Comparison of ENCODE assay signal across 9 mouse cellular contexts in genomic region chr7:141481498-141482401, GRCm38 (mm10). TPM values are rescaled to one million over a fixed set of nuclear protein-coding genes. Genes with fewer than 3 reads are reported as not detected.
A peak's percentile ranks its signal among the peaks of the same experiment; 100 is the strongest.
DNase-seq lines count a peak whose midpoint lies in the region; ATAC-seq lines count a peak whose summit lies in the region.
"Had no signal": no experiment of that assay in that cellular context is flagged by ENCODE, and none has a peak within 500 bp of the region (broad histone marks: within the 10 kb centered on the region; RNA-seq: fewer than 3 reads in every experiment).

No protein-coding gene starts in this region.

- peak overlapping the region; percentile 99 for H3K4me2 ChIP-seq in embryonic facial prominence, embryonic 13.5 days
- H3K4me2 ChIP-seq in limb, embryonic 12.5 days: peak overlapping the region; percentile 96
- H3K4me2 ChIP-seq in midbrain, embryonic 12.5 days (replicated peaks): peak overlapping the region; percentile 92

- peak overlapping the region; percentile 70 for H3K9ac ChIP-seq in embryonic facial prominence, embryonic 13.5 days
- H3K9ac ChIP-seq in limb, embryonic 12.5 days (replicated peaks): peak overlapping the region; percentile 60
- H3K9ac ChIP-seq in midbrain, embryonic 12.5 days (replicated peaks): peak overlapping the region; percentile 64

- H3K36me3 ChIP-seq in embryonic facial prominence, embryonic 13.5 days: no peaks in the 10 kb centered on the region
- H3K36me3 ChIP-seq in hindbrain, embryonic 10.5 days: no peaks in the 10 kb centered on the region
- no peaks in the 10 kb centered on the region for H3K36me3 ChIP-seq in limb, embryonic 12.5 days
- no peaks in the 10 kb centered on the region for H3K36me3 ChIP-seq in midbrain, embryonic 12.5 days

- under 1% methylated on average over 81 of the region's 81 CpGs for WGBS in embryonic facial prominence, embryonic 13.5 days
- under 1% methylated on average over 80 of the region's 81 CpGs for WGBS in hindbrain, embryonic 10.5 days
- 1% methylated on average over 79 of the region's 81 CpGs for WGBS in limb, embryonic 12.5 days
- under 1% methylated on average over 81 of the region's 81 CpGs for WGBS in midbrain, embryonic 12.5 days

- no peak overlapping the region for H3K27ac ChIP-seq in embryonic facial prominence, embryonic 13.5 days
- peak overlapping the region; percentile 65 for H3K27ac ChIP-seq in hindbrain, embryonic 10.5 days
- H3K27ac ChIP-seq in limb, embryonic 12.5 days: no peak overlapping the region
- H3K27ac ChIP-seq in midbrain, embryonic 12.5 days (replicated peaks): 0 out of 2 replicates have a peak overlapping the region, but pooled peaks have one; percentile 30

- intact Hi-C loops in heart, postnatal 25 days (cut with DNase I): loop anchor here (1.0 to 5.0 kb wide), 3 partner anchors 45 to 185 kb away; no protein-coding TSS in a partner anchor

- H3K4me3 ChIP-seq in embryonic facial prominence, embryonic 13.5 days: peak overlapping the region; percentile 59
- H3K4me3 ChIP-seq in hindbrain, embryonic 10.5 days: peak overlapping the region; percentile 76
- H3K4me3 ChIP-seq in limb, embryonic 12.5 days (replicated peaks): peak overlapping the region; percentile 61
- H3K4me3 ChIP-seq in midbrain, embryonic 12.5 days: peak overlapping the region; percentile 68

- ATAC-seq in embryonic facial prominence, embryonic 13.5 days (ENCODE audit: insufficient number of reproducible peaks, insufficient read depth, low FRiP score, low TSS enrichment, low read depth): no peak
- 0 out of 2 replicates have a peak, but pooled peaks have one; percentile 4 for ATAC-seq in limb, embryonic 12.5 days (ENCODE audit: insufficient number of reproducible peaks, insufficient read depth, low FRiP score, low TSS enrichment, low read depth)
- ATAC-seq in midbrain, embryonic 12.5 days (ENCODE audit: low FRiP score, low read depth): peak; percentile 66

- peaks cover 40% of the 10 kb centered on the region for H3K27me3 ChIP-seq in embryonic facial prominence, embryonic 13.5 days
- peaks cover 45% of the 10 kb centered on the region for H3K27me3 ChIP-seq in hindbrain, embryonic 10.5 days (ENCODE audit: insufficient read depth, poor library complexity, severe bottlenecking)
- peaks cover 42% of the 10 kb centered on the region for H3K27me3 ChIP-seq in limb, embryonic 12.5 days
- H3K27me3 ChIP-seq in midbrain, embryonic 12.5 days: peaks cover 65% of the 10 kb centered on the region

- peak; percentile 95 for DNase-seq in heart, adult 11 months
- DNase-seq in heart, postnatal 25 days (ENCODE audit: low spot score): no peak
- DNase-seq in adrenal gland, adult 2 months: peak; percentile 65
- peak; percentile 78 for DNase-seq in hindbrain, embryonic 10.5 days (ENCODE audit: low spot score)
- DNase-seq in testis, postnatal 10 days (ENCODE audit: low spot score): peak; percentile 74

- peaks cover 39% of the 10 kb centered on the region for H3K4me1 ChIP-seq in embryonic facial prominence, embryonic 13.5 days
- H3K4me1 ChIP-seq in hindbrain, embryonic 10.5 days (replicated peaks): peaks cover 56% of the 10 kb centered on the region
- H3K4me1 ChIP-seq in limb, embryonic 12.5 days (replicated peaks): peaks cover 41% of the 10 kb centered on the region
- peaks cover 25% of the 10 kb centered on the region for H3K4me1 ChIP-seq in midbrain, embryonic 12.5 days

- no peaks in the 10 kb centered on the region for H3K9me3 ChIP-seq in embryonic facial prominence, embryonic 13.5 days
- H3K9me3 ChIP-seq in hindbrain, embryonic 10.5 days: no peaks in the 10 kb centered on the region
- no peaks in the 10 kb centered on the region for H3K9me3 ChIP-seq in limb, embryonic 12.5 days
- no peaks in the 10 kb centered on the region for H3K9me3 ChIP-seq in midbrain, embryonic 12.5 days

RNA-seq across cellular contexts. Expression of gene Tspan4, which starts 6.7 kb away (rescaled TPM):
- total RNA-seq in heart, postnatal 25 days (2021): 10 to 100 TPM; 17.5 to 39.0 TPM
- total RNA-seq in adrenal gland, adult 2 months (2021): 100 to 1,000 TPM in 1 of 2 experiments, 10 to 100 TPM in 1; 47.8 to 125 TPM
- 227 and 256 TPM in 2 replicates for polyA plus RNA-seq in adrenal gland, adult 2 months (2012; rRNA removed)
- polyA plus RNA-seq in embryonic facial prominence, embryonic 13.5 days (2015; fragmentation: Nextera tagmentation; extraction: Ambion mirVana): 46.4 and 55.6 TPM in 2 replicates
- polyA plus RNA-seq in hindbrain, embryonic 10.5 days (2016; fragmentation: Nextera tagmentation; extraction: Ambion mirVana): 36.3 and 38.6 TPM in 2 replicates
- polyA plus RNA-seq in limb, embryonic 12.5 days (2016; fragmentation: Nextera tagmentation; extraction: Ambion mirVana): 24.8 and 33.0 TPM in 2 replicates
- polyA plus RNA-seq in midbrain, embryonic 12.5 days (2016; fragmentation: Nextera tagmentation; extraction: Ambion mirVana): 25.3 and 32.6 TPM in 2 replicates

RNA-seq across cellular contexts. Expression of gene Polr2l, which starts 6.8 kb away (rescaled TPM):
- 10 to 100 TPM; 74.3 to 74.7 TPM for total RNA-seq in heart, postnatal 25 days (2021)
- total RNA-seq in adrenal gland, adult 2 months (2021): 100 to 1,000 TPM in 1 of 2 experiments, 10 to 100 TPM in 1; 84.4 to 140 TPM
- polyA plus RNA-seq in adrenal gland, adult 2 months (2012; rRNA removed): 68.5 and 71.0 TPM in 2 replicates
- 64.5 and 70.3 TPM in 2 replicates for polyA plus RNA-seq in embryonic facial prominence, embryonic 13.5 days (2015; fragmentation: Nextera tagmentation; extraction: Ambion mirVana)
- polyA plus RNA-seq in hindbrain, embryonic 10.5 days (2016; fragmentation: Nextera tagmentation; extraction: Ambion mirVana): 89.5 and 90.0 TPM in 2 replicates
- 65.7 and 67.3 TPM in 2 replicates for polyA plus RNA-seq in limb, embryonic 12.5 days (2016; fragmentation: Nextera tagmentation; extraction: Ambion mirVana)
- 73.8 and 75.0 TPM in 2 replicates for polyA plus RNA-seq in midbrain, embryonic 12.5 days (2016; fragmentation: Nextera tagmentation; extraction: Ambion mirVana)

RNA-seq across cellular contexts. Expression of gene Cd151, which starts 14.6 kb away (rescaled TPM):
- 100 to 1,000 TPM; 280 TPM for total RNA-seq in heart, postnatal 25 days (2021)
- total RNA-seq in adrenal gland, adult 2 months (2021): 100 to 1,000 TPM; 325 to 452 TPM
- polyA plus RNA-seq in adrenal gland, adult 2 months (2012; rRNA removed): 899 and 918 TPM in 2 replicates
- polyA plus RNA-seq in embryonic facial prominence, embryonic 13.5 days (2015; fragmentation: Nextera tagmentation; extraction: Ambion mirVana): 16.5 and 16.6 TPM in 2 replicates
- 26.0 and 29.7 TPM in 2 replicates for polyA plus RNA-seq in hindbrain, embryonic 10.5 days (2016; fragmentation: Nextera tagmentation; extraction: Ambion mirVana)
- 11.3 and 13.5 TPM in 2 replicates for polyA plus RNA-seq in limb, embryonic 12.5 days (2016; fragmentation: Nextera tagmentation; extraction: Ambion mirVana)
- 14.8 and 15.6 TPM in 2 replicates for polyA plus RNA-seq in midbrain, embryonic 12.5 days (2016; fragmentation: Nextera tagmentation; extraction: Ambion mirVana)

RNA-seq across cellular contexts. Expression of gene Cracr2b, which starts 20.9 kb away (rescaled TPM):
- 10 to 100 TPM; 19.7 to 23.1 TPM for total RNA-seq in heart, postnatal 25 days (2021)
- total RNA-seq in adrenal gland, adult 2 months (2021): 10 to 100 TPM; 10.3 to 12.4 TPM
- polyA plus RNA-seq in adrenal gland, adult 2 months (2012; rRNA removed): 42.0 and 54.5 TPM in 2 replicates
- polyA plus RNA-seq in embryonic facial prominence, embryonic 13.5 days (2015; fragmentation: Nextera tagmentation; extraction: Ambion mirVana): 11.5 and 12.7 TPM in 2 replicates
- 8.1 and 9.1 TPM in 2 replicates for polyA plus RNA-seq in hindbrain, embryonic 10.5 days (2016; fragmentation: Nextera tagmentation; extraction: Ambion mirVana)
- 7.7 and 9.8 TPM in 2 replicates for polyA plus RNA-seq in limb, embryonic 12.5 days (2016; fragmentation: Nextera tagmentation; extraction: Ambion mirVana)
- polyA plus RNA-seq in midbrain, embryonic 12.5 days (2016; fragmentation: Nextera tagmentation; extraction: Ambion mirVana): 5.4 and 6.0 TPM in 2 replicates
- polyA plus RNA-seq: G1E had no signal

RNA-seq across cellular contexts. Expression of gene Pnpla2, which starts 26.8 kb away (rescaled TPM):
- total RNA-seq in heart, postnatal 25 days (2021): 100 to 1,000 TPM; 409 to 426 TPM
- total RNA-seq in adrenal gland, adult 2 months (2021): 1,000 to 10,000 TPM in 1 of 2 experiments, 100 to 1,000 TPM in 1; 905 to 1,265 TPM
- polyA plus RNA-seq in adrenal gland, adult 2 months (2012; rRNA removed): 1,146 and 1,725 TPM in 2 replicates
- 13.4 and 13.5 TPM in 2 replicates for polyA plus RNA-seq in embryonic facial prominence, embryonic 13.5 days (2015; fragmentation: Nextera tagmentation; extraction: Ambion mirVana)
- polyA plus RNA-seq in hindbrain, embryonic 10.5 days (2016; fragmentation: Nextera tagmentation; extraction: Ambion mirVana): 19.3 and 20.3 TPM in 2 replicates
- polyA plus RNA-seq in limb, embryonic 12.5 days (2016; fragmentation: Nextera tagmentation; extraction: Ambion mirVana): 13.7 and 14.9 TPM in 2 replicates
- polyA plus RNA-seq in midbrain, embryonic 12.5 days (2016; fragmentation: Nextera tagmentation; extraction: Ambion mirVana): 15.6 and 18.3 TPM in 2 replicates

Comparison
In these comparisons a context has a peak if more than half of its experiments do, and no peak if none do; other contexts are left out.
1. H3K27ac ChIP-seq: peak in hindbrain, embryonic 10.5 days (single experiment) and midbrain, embryonic 12.5 days (single experiment); none in embryonic facial prominence, embryonic 13.5 days (single experiment) and limb, embryonic 12.5 days (single experiment).
2. RNA of gene Cd151, which starts 14.6 kb away (polyA plus RNA-seq): 899 to 918 TPM in adrenal gland, adult 2 months; 26.0 to 29.7 TPM in hindbrain, embryonic 10.5 days, 16.5 to 16.6 TPM in embryonic facial prominence, embryonic 13.5 days, 14.8 to 15.6 TPM in midbrain, embryonic 12.5 days and 11.3 to 13.5 TPM in limb, embryonic 12.5 days; every median in the first group is over 10 times any median in the second.
3. Peak in every context shown above with its lines, with median percentiles within 50 percentile points of each other: H3K4me2 ChIP-seq, H3K4me3 ChIP-seq and H3K9ac ChIP-seq.